Mouse (Mus musculus): Measurements from ENCODE around the gene Lins1. TPM values are rescaled to one million over a fixed set of nuclear protein-coding genes. Genes with fewer than 3 reads are reported as not detected.
A peak's percentile ranks its signal among the peaks of the same experiment; 100 is the strongest.

Gene Lins1
- 5.4 TPM for polyA plus RNA-seq (2012; fragmentation: generic; extraction: Trizol)
- long read RNA-seq, experiment 1, full-length matches to known transcripts: 1 of 7 reads
- long read RNA-seq, experiment 1, partial matches to known transcripts: 1 of 7 reads
- long read RNA-seq, experiment 1, other reads (novel, unspliced or antisense): 5 of 7 reads
- long read RNA-seq, experiment 2, full-length matches to known transcripts: 24 of 48 reads
- long read RNA-seq, experiment 2, partial matches to known transcripts: 2 of 48 reads
- long read RNA-seq, experiment 2, other reads (novel, unspliced or antisense): 22 of 48 reads

DNA sequence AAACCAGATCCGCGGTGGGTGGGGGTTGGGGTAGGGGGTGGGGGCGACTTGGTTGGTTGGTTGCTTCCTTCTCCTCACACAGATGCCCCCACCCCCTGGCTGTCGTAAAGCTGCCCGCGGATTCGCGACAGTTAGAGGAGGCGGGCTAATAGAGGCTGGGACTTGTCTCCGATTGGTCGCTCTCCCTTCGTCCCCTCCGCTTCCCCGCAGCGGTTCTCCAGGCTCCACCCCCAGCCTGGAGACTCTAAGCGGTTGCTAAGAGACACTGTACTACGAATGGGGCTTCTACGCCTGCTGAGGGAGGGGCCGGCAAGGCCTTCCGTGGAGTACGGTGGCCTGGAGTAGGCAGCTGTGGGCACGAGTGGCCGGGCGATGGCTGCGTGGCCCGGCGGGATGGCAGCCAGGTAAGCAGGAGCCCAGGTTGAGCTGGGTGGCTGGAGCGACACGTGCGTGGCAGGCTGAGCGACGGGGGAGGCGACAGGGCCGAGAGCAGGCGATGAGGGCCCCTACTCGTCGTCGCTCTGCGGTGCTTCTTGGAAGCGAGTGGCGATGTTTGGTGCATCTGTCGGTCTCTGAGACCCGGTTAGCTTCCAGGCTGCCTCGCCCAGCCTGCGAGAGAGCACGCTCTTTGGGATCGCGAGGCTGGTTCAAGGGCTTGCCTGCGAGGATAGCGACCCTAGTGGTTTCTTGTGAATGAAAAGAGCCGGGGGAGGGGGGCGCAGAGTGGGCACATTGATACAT is at the start of gene Lins1:
Lins1 (plus strand) TSS at position 270 of the 741 bp plus-strand sequence.
- H3K4me3 ChIP-seq (ENCODE audit: insufficient read depth, poor library complexity, severe bottlenecking): peak within 1 kb of the TSS; percentile 56
- H3K27me3 ChIP-seq (ENCODE audit: control insufficient read depth, insufficient read depth, insufficient read length): no peaks in the 10 kb centered on the region
- peaks cover 11% of the 10 kb centered on the region for H3K79me3 ChIP-seq (ENCODE audit: low read depth)
- no peaks in the 10 kb centered on the region for H3K36me3 ChIP-seq (ENCODE audit: control insufficient read depth, insufficient read depth)
- TF ChIP-seq MYOD1 (IDR thresholded peaks at IDR 0.05; ENCODE audit: control insufficient read depth, insufficient read length, low read depth): no peak
- TF ChIP-seq MYOG (IDR thresholded peaks at IDR 0.05; ENCODE audit: control insufficient read depth, extremely low read depth, insufficient read length): no peak
- no peak for TF ChIP-seq CEBPB (IDR thresholded peaks at IDR 0.05; ENCODE audit: low read depth)
- TF ChIP-seq MAX (IDR thresholded peaks at IDR 0.05): no peak
- no peak for TF ChIP-seq USF1 (IDR thresholded peaks at IDR 0.05; ENCODE audit: low read depth)
- no peak for TF ChIP-seq FOSL1 (IDR thresholded peaks at IDR 0.05; ENCODE audit: insufficient read depth, low read length, poor library complexity, severe bottlenecking)
- no peak for TF ChIP-seq CTCF (IDR thresholded peaks at IDR 0.05; ENCODE audit: control insufficient read depth, insufficient read depth, insufficient read length)
- H3K79me2 ChIP-seq (ENCODE audit: control insufficient read depth, insufficient read depth): peaks cover 31% of the 10 kb centered on the region
- H3ac ChIP-seq (ENCODE audit: control insufficient read depth, insufficient read length, low read depth): peak within 1 kb of the TSS; percentile 86

DNA sequence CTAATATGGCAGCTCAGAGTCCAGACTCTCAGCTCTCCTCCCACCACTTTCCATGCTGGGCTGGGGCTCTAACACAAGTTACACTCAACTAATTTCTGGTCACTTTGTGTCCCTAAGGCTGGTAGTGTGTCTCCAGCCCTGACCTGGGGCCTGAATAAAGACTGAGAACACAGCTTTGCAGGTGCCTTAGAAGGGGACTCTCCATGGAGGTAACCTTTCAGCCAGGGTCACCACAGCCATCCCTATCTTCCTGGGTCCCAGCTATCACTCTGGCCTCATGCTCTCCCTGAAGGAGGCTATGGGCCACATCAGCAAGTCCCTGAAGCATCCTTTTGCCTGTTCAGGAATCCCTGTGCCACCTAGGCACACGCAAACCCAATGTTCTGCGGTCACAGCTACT is 44.0 kb upstream of the Lins1 start:
- Histone ChIP-seq H3K27me3 (ENCODE audit: control insufficient read depth, insufficient read depth, insufficient read length) (no peaks in the 10 kb centered on the region), H3K4me3 (ENCODE audit: insufficient read depth, poor library complexity, severe bottlenecking) (no peak overlapping the region), H3K79me3 (ENCODE audit: low read depth) (no peaks in the 10 kb centered on the region), H3ac (ENCODE audit: control insufficient read depth, insufficient read length, low read depth) (no peak overlapping the region), H3K79me2 (ENCODE audit: control insufficient read depth, insufficient read depth) (no peaks in the 10 kb centered on the region), H3K36me3 (ENCODE audit: control insufficient read depth, insufficient read depth) (no peaks in the 10 kb centered on the region)
- no peak for TF ChIP-seq MYOD1 (IDR thresholded peaks at IDR 0.05; ENCODE audit: control insufficient read depth, insufficient read length, low read depth)
- no peak for TF ChIP-seq CEBPB (IDR thresholded peaks at IDR 0.05; ENCODE audit: low read depth)
- no peak for TF ChIP-seq MAX (IDR thresholded peaks at IDR 0.05)
- no peak for TF ChIP-seq FOSL1 (IDR thresholded peaks at IDR 0.05; ENCODE audit: insufficient read depth, low read length, poor library complexity, severe bottlenecking)
- TF ChIP-seq USF1 (IDR thresholded peaks at IDR 0.05; ENCODE audit: low read depth): no peak
- TF ChIP-seq CTCF (IDR thresholded peaks at IDR 0.05; ENCODE audit: control insufficient read depth, insufficient read depth, insufficient read length): no peak
- no peak for TF ChIP-seq MYOG (IDR thresholded peaks at IDR 0.05; ENCODE audit: control insufficient read depth, extremely low read depth, insufficient read length)

DNA sequence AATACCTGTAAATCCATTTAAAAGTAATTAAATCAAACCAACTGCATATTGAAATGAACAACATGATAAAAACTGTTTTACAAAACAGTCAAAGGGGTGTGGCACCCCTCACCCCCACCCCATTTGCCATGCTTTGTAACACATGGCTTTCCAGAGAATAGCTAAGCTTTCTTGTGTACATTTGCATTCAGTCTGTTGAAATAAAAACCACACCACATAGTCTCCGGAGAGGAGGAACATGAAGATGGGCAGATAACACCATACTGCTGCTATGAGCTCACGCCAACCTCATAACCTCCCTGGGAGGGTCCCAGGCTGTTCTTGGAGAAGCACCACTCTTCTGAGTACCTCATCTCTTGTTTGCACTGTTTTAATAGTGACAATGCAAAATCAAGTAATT is 40.5 kb upstream of the Lins1 start:
- H3K36me3 ChIP-seq (ENCODE audit: control insufficient read depth, insufficient read depth): peaks cover under 1% of the 10 kb centered on the region
- no peaks in the 10 kb centered on the region for H3K79me3 ChIP-seq (ENCODE audit: low read depth)
- H3ac ChIP-seq (ENCODE audit: control insufficient read depth, insufficient read length, low read depth): no peak overlapping the region
- no peak overlapping the region for H3K4me3 ChIP-seq (ENCODE audit: insufficient read depth, poor library complexity, severe bottlenecking)
- no peaks in the 10 kb centered on the region for H3K27me3 ChIP-seq (ENCODE audit: control insufficient read depth, insufficient read depth, insufficient read length)
- no peak for TF ChIP-seq MAX (IDR thresholded peaks at IDR 0.05)
- TF ChIP-seq MYOD1 (IDR thresholded peaks at IDR 0.05; ENCODE audit: control insufficient read depth, insufficient read length, low read depth): no peak
- TF ChIP-seq FOSL1 (IDR thresholded peaks at IDR 0.05; ENCODE audit: insufficient read depth, low read length, poor library complexity, severe bottlenecking): no peak
- TF ChIP-seq MYOG (IDR thresholded peaks at IDR 0.05; ENCODE audit: control insufficient read depth, extremely low read depth, insufficient read length): no peak
- TF ChIP-seq CTCF (IDR thresholded peaks at IDR 0.05; ENCODE audit: control insufficient read depth, insufficient read depth, insufficient read length): no peak
- no peak for TF ChIP-seq CEBPB (IDR thresholded peaks at IDR 0.05; ENCODE audit: low read depth)
- no peak for TF ChIP-seq USF1 (IDR thresholded peaks at IDR 0.05; ENCODE audit: low read depth)
- H3K79me2 ChIP-seq (ENCODE audit: control insufficient read depth, insufficient read depth): no peaks in the 10 kb centered on the region

DNA sequence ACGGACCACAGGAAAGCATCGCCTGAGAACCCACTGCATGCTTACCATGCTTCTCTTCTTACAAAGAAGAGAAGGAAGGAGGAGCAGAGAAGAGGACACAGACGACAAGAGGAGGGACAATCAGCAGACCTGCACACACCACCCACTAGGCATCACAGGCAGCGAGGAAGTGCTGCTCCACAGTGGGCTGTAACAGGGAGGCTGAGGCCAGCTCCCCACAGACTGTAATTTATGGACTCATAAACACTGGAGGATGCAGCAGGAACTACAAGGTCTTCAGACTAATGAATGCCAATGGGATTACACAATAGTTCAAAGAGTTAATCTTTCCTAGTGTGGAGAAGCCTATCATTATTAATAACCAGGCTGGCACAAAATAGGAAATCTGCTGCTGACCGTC is 38.8 kb upstream of the Lins1 start:
- peaks cover 6% of the 10 kb centered on the region for H3K36me3 ChIP-seq (ENCODE audit: control insufficient read depth, insufficient read depth)
- no peaks in the 10 kb centered on the region for H3K79me2 ChIP-seq (ENCODE audit: control insufficient read depth, insufficient read depth)
- no peak for TF ChIP-seq MYOD1 (IDR thresholded peaks at IDR 0.05; ENCODE audit: control insufficient read depth, insufficient read length, low read depth)
- no peak for TF ChIP-seq FOSL1 (IDR thresholded peaks at IDR 0.05; ENCODE audit: insufficient read depth, low read length, poor library complexity, severe bottlenecking)
- no peak for TF ChIP-seq MYOG (IDR thresholded peaks at IDR 0.05; ENCODE audit: control insufficient read depth, extremely low read depth, insufficient read length)
- TF ChIP-seq USF1 (IDR thresholded peaks at IDR 0.05; ENCODE audit: low read depth): no peak
- TF ChIP-seq MAX (IDR thresholded peaks at IDR 0.05): no peak
- TF ChIP-seq CEBPB (IDR thresholded peaks at IDR 0.05; ENCODE audit: low read depth): no peak
- TF ChIP-seq CTCF (IDR thresholded peaks at IDR 0.05; ENCODE audit: control insufficient read depth, insufficient read depth, insufficient read length): no peak
- no peak overlapping the region for H3ac ChIP-seq (ENCODE audit: control insufficient read depth, insufficient read length, low read depth)
- no peaks in the 10 kb centered on the region for H3K27me3 ChIP-seq (ENCODE audit: control insufficient read depth, insufficient read depth, insufficient read length)
- no peak overlapping the region for H3K4me3 ChIP-seq (ENCODE audit: insufficient read depth, poor library complexity, severe bottlenecking)
- H3K79me3 ChIP-seq (ENCODE audit: low read depth): no peaks in the 10 kb centered on the region

DNA sequence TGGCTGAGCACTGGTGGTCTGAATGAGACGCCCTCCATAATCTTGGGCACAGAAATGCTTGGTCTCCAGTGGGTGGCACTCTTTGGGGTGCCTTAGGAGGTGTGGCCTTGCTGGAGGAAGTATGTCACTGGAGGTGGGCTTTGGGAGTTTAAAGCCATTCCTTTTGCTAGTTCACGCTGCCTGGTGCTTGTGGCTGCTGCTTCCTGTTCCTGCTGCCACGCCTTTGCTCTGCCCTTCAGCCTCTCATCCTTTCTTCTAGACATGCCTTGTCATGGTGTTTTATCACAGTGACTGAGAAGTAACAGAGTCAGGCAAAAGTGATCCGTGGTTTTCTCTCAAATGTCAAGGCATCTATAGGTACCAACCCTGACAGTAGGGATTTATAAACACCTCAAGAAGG is 37.5 kb upstream of the Lins1 start:
- Histone ChIP-seq H3K79me3 (ENCODE audit: low read depth) (no peaks in the 10 kb centered on the region), H3ac (ENCODE audit: control insufficient read depth, insufficient read length, low read depth) (no peak overlapping the region), H3K4me3 (ENCODE audit: insufficient read depth, poor library complexity, severe bottlenecking) (no peak overlapping the region), H3K36me3 (ENCODE audit: control insufficient read depth, insufficient read depth) (peaks cover 6% of the 10 kb centered on the region), H3K79me2 (ENCODE audit: control insufficient read depth, insufficient read depth) (no peaks in the 10 kb centered on the region), H3K27me3 (ENCODE audit: control insufficient read depth, insufficient read depth, insufficient read length) (no peaks in the 10 kb centered on the region)
- TF ChIP-seq MYOD1 (IDR thresholded peaks at IDR 0.05; ENCODE audit: control insufficient read depth, insufficient read length, low read depth) (no peak), CTCF (IDR thresholded peaks at IDR 0.05; ENCODE audit: control insufficient read depth, insufficient read depth, insufficient read length) (no peak), MYOG (IDR thresholded peaks at IDR 0.05; ENCODE audit: control insufficient read depth, extremely low read depth, insufficient read length) (no peak), USF1 (IDR thresholded peaks at IDR 0.05; ENCODE audit: low read depth) (no peak), CEBPB (IDR thresholded peaks at IDR 0.05; ENCODE audit: low read depth) (no peak), FOSL1 (IDR thresholded peaks at IDR 0.05; ENCODE audit: insufficient read depth, low read length, poor library complexity, severe bottlenecking) (no peak), MAX (IDR thresholded peaks at IDR 0.05) (no peak)

All from C2C12 (cell line).